ENCODE assay signal across 25 mouse cellular contexts in genomic region chr5:7102387-7102786, GRCm38 (mm10).
DNase-seq lines count a peak whose midpoint lies in the region; ATAC-seq and TF ChIP-seq lines count a peak whose summit lies in the region.
"Had no signal": no experiment of that assay in that cellular context is flagged by ENCODE, and none has a peak within 500 bp of the region (broad histone marks: within the 10 kb centered on the region; RNA-seq: fewer than 3 reads in every experiment).

No protein-coding gene starts in this region.

- H3K27me3 ChIP-seq in midbrain, postnatal 0 days (ENCODE audit: insufficient read depth, low read length), result no peaks in the 10 kb centered on the region
- no peaks in the 10 kb centered on the region for H3K27me3 ChIP-seq in midbrain, embryonic 10.5 days (ENCODE audit: low read depth, poor library complexity, severe bottlenecking)
- H3K27me3 ChIP-seq in embryonic facial prominence, embryonic 14.5 days (replicated peaks; ENCODE audit: control insufficient read depth, insufficient read depth, low read length), result no peaks in the 10 kb centered on the region
- H3K27me3 ChIP-seq: embryonic facial prominence, embryonic 12.5 days; heart, embryonic 15.5 days; kidney, embryonic 15.5 days; limb, embryonic 12.5 days; lung, embryonic 15.5 days; neural tube, embryonic 13.5 days had no signal

- WGBS in midbrain, postnatal 0 days, result 71% methylated on average over 2 of the region's 2 CpGs
- 66% methylated on average over 2 of the region's 2 CpGs for WGBS in midbrain, embryonic 10.5 days
- 32% methylated on average over 2 of the region's 2 CpGs for WGBS in embryonic facial prominence, embryonic 14.5 days

- H3K9ac ChIP-seq in midbrain, postnatal 0 days (replicated peaks; ENCODE audit: low read length, poor library complexity, severe bottlenecking), result no peak overlapping the region
- no peak overlapping the region for H3K9ac ChIP-seq in embryonic facial prominence, embryonic 14.5 days (ENCODE audit: low read depth, low read length)
- H3K9ac ChIP-seq: embryonic facial prominence, embryonic 12.5 days; heart, embryonic 15.5 days; kidney, embryonic 15.5 days; limb, embryonic 12.5 days; lung, embryonic 15.5 days; neural tube, embryonic 13.5 days had no signal

- no peak for DNase-seq in frontal cortex, postnatal 10 days (ENCODE audit: low spot score in 2 of 2)
- peak; percentile 2 for DNase-seq in midbrain, postnatal 0 days (ENCODE audit: low spot score)
- no peak for DNase-seq in midbrain, embryonic 10.5 days (ENCODE audit: low spot score)
- DNase-seq in embryonic facial prominence, embryonic 14.5 days (ENCODE audit: low spot score), result peak; percentile 1
- DNase-seq in liver, result no peak
- DNase-seq: adrenal gland, postnatal 25 days; B cell, adult 2 months; cerebellum, adult 9-10 months; cerebellum, postnatal 36 days; gastrocnemius, postnatal 14 days; kidney, adult 18-20 months; kidney, postnatal 25 days; right cerebral cortex, postnatal 4 days; thymus, postnatal 4 days had no signal

- no peak overlapping the region for H3K4me2 ChIP-seq in midbrain, postnatal 0 days (ENCODE audit: low read depth, low read length, poor library complexity, severe bottlenecking)
- H3K4me2 ChIP-seq in embryonic facial prominence, embryonic 14.5 days (ENCODE audit: low read depth, low read length), result no peak overlapping the region
- H3K4me2 ChIP-seq: embryonic facial prominence, embryonic 12.5 days; heart, embryonic 15.5 days; kidney, embryonic 15.5 days; limb, embryonic 12.5 days; liver, embryonic 11.5 days; lung, embryonic 15.5 days; midbrain, embryonic 11.5 days; neural tube, embryonic 13.5 days had no signal

- peak; percentile 81 for ATAC-seq in frontal cortex, adult (ENCODE audit: low TSS enrichment)
- ATAC-seq in midbrain, postnatal 0 days (ENCODE audit: low FRiP score), result no peak
- ATAC-seq in embryonic facial prominence, embryonic 14.5 days (ENCODE audit: low read depth), result no peak
- ATAC-seq: hindbrain, embryonic 16.5 days; midbrain, embryonic 16.5 days had no signal

- H3K4me1 ChIP-seq in midbrain, postnatal 0 days (ENCODE audit: insufficient read depth, low read length), result no peaks in the 10 kb centered on the region
- no peaks in the 10 kb centered on the region for H3K4me1 ChIP-seq in midbrain, embryonic 10.5 days
- no peaks in the 10 kb centered on the region for H3K4me1 ChIP-seq in embryonic facial prominence, embryonic 14.5 days (ENCODE audit: control insufficient read depth, insufficient read depth, low read length)
- H3K4me1 ChIP-seq: embryonic facial prominence, embryonic 12.5 days; heart, embryonic 15.5 days; kidney, embryonic 15.5 days; limb, embryonic 12.5 days; lung, embryonic 15.5 days; neural tube, embryonic 13.5 days had no signal

- no peaks in the 10 kb centered on the region for H3K36me3 ChIP-seq in midbrain, postnatal 0 days (ENCODE audit: insufficient read depth, low read length)
- H3K36me3 ChIP-seq in midbrain, embryonic 10.5 days, result no peaks in the 10 kb centered on the region
- no peaks in the 10 kb centered on the region for H3K36me3 ChIP-seq in embryonic facial prominence, embryonic 14.5 days (ENCODE audit: control insufficient read depth, insufficient read depth, low read length)
- H3K36me3 ChIP-seq: embryonic facial prominence, embryonic 12.5 days; heart, embryonic 15.5 days; kidney, embryonic 15.5 days; limb, embryonic 12.5 days; lung, embryonic 15.5 days; neural tube, embryonic 13.5 days had no signal

- no peak overlapping the region for H3K27ac ChIP-seq in midbrain, postnatal 0 days (ENCODE audit: low read depth, low read length)
- no peak overlapping the region for H3K27ac ChIP-seq in midbrain, embryonic 10.5 days (replicated peaks)
- H3K27ac ChIP-seq in embryonic facial prominence, embryonic 14.5 days (replicated peaks; ENCODE audit: low read depth, low read length), result no peak overlapping the region
- H3K27ac ChIP-seq: embryonic facial prominence, embryonic 12.5 days; heart, embryonic 15.5 days; kidney, embryonic 15.5 days; limb, embryonic 12.5 days; lung, embryonic 15.5 days; neural tube, embryonic 13.5 days had no signal

- H3K4me3 ChIP-seq in midbrain, postnatal 0 days (ENCODE audit: low read depth, low read length), result no peak overlapping the region
- H3K4me3 ChIP-seq in midbrain, embryonic 10.5 days, result no peak overlapping the region
- H3K4me3 ChIP-seq in embryonic facial prominence, embryonic 14.5 days (ENCODE audit: low read depth, low read length), result no peak overlapping the region
- H3K4me3 ChIP-seq: embryonic facial prominence, embryonic 12.5 days; heart, embryonic 15.5 days; kidney, embryonic 15.5 days; limb, embryonic 12.5 days; lung, embryonic 15.5 days; neural tube, embryonic 13.5 days had no signal

- no peak for TF ChIP-seq CTCF in midbrain, postnatal 0 days (IDR thresholded peaks at IDR 0.05)

- H3K9me3 ChIP-seq in midbrain, postnatal 0 days (ENCODE audit: low read length), result no peaks in the 10 kb centered on the region
- no peaks in the 10 kb centered on the region for H3K9me3 ChIP-seq in midbrain, embryonic 10.5 days (replicated peaks)
- H3K9me3 ChIP-seq in embryonic facial prominence, embryonic 14.5 days (ENCODE audit: control insufficient read depth, low read length), result no peaks in the 10 kb centered on the region
- H3K9me3 ChIP-seq: embryonic facial prominence, embryonic 12.5 days; heart, embryonic 15.5 days; kidney, embryonic 15.5 days; limb, embryonic 12.5 days; lung, embryonic 15.5 days; neural tube, embryonic 13.5 days had no signal

Comparison
In these comparisons a context has a peak if more than half of its experiments do, and no peak if none do; other contexts are left out.
1. DNase-seq: peak in midbrain, postnatal 0 days (single experiment) and embryonic facial prominence, embryonic 14.5 days (single experiment); none in frontal cortex, postnatal 10 days (0 of 2), midbrain, embryonic 10.5 days (single experiment) and liver (single experiment).